Mouse (Mus musculus) bone marrow macrophage, adult 2 months (primary cell): ENCODE results near the gene Klb.

Source experiments
- CTCF ChIP-seq: IDR thresholded peaks from 2 replicates; pipeline ENCODE4 v1.5.1; 2012; ENCODE audit warnings: low read depth, mild to moderate bottlenecking, low read length, moderate library complexity
- POLR2A ChIP-seq: IDR thresholded peaks from 2 replicates; pipeline ENCODE4 v1.6.1; 2012; ENCODE audit warnings: mild to moderate bottlenecking, low read depth, low read length, borderline replicate concordance

DNA sequence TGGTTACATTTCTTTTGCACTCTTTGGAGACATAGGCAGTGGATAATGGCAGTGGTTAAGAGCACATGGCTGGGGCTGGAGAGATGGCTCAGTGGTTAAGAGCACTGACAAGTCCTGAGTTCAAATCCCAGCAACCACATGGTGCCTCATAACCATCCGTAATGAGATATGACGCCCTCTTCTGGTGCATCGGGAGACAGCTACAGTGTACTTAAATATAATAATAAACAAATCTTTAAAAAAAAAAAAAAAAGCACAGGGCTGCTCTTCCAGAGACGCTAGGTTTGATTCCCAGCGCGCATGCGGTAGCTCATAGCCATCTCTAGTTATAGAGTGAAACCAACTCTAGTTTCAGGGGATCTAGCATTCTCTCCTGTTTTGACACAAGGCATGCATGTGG lies 46.3 kb downstream of the Klb start:
- TF ChIP-seq CTCF: no peak
- TF ChIP-seq POLR2A: no peak
